Mouse (Mus musculus) midbrain, embryonic 12.5 days (tissue): Measurements from ENCODE around the gene Rrp1b. TPM values are rescaled to one million over a fixed set of nuclear protein-coding genes. Genes with fewer than 3 reads are reported as not detected.

Experiments
- ATAC-seq: fragments of 200-750 bp; cut with Nextera tagmentation; 2 replicates; pipeline ENCODE4 v1.8.0; 2017; ENCODE audit warnings: low read depth, moderate TSS enrichment, moderate library complexity; ENCODE audit not compliant: low FRiP score
- H3K27ac ChIP-seq: fragments of 300-500 bp; sonication (generic); replicated peaks from 2 replicates; pipeline ENCODE4 v1.5.1; 2016; ENCODE audit warnings: mild to moderate bottlenecking
- H3K27me3 ChIP-seq: fragments of 300-500 bp; sonication (generic); 2 replicates; pipeline ENCODE4 v1.6.1; 2016; ENCODE audit warnings: mild to moderate bottlenecking
- H3K36me3 ChIP-seq: fragments of 300-500 bp; sonication (generic); 2 replicates; pipeline ENCODE4 v1.6.1; 2016
- H3K4me1 ChIP-seq: fragments of 300-500 bp; sonication (generic); 2 replicates; pipeline ENCODE4 v1.6.1; 2016
- H3K4me2 ChIP-seq: fragments of 300-500 bp; sonication (generic); replicated peaks from 2 replicates; pipeline ENCODE4 v1.6.1; 2016; ENCODE audit warnings: mild to moderate bottlenecking, moderate library complexity
- H3K4me3 ChIP-seq: fragments of 300-500 bp; sonication (generic); 2 replicates; pipeline ENCODE4 v1.5.1; 2016; ENCODE audit warnings: mild to moderate bottlenecking
- H3K9ac ChIP-seq: fragments of 300-500 bp; sonication (generic); replicated peaks from 2 replicates; pipeline ENCODE4 v1.6.1; 2016; ENCODE audit warnings: mild to moderate bottlenecking, moderate library complexity
- H3K9me3 ChIP-seq: fragments of 300-500 bp; sonication (generic); 2 replicates; pipeline ENCODE4 v1.6.1; 2016; ENCODE audit warnings: mild to moderate bottlenecking
- WGBS: fragments of 180-500 bp; shearing (Covaris S2); methylation state at CpG from one replicate; pipeline ENCODE4 v1.1.7; 2016; 5-methylcytosine and 5-hydroxymethylcytosine counted together
- polyA plus RNA-seq: library from polyadenylated mRNA; unstranded; fragments of >200 nt; fragmentation: Nextera tagmentation; extraction: Ambion mirVana; gene quantifications from 2 replicates; pipeline ENCODE4 v1.2.1, GENCODE M21; 2016

The Rrp1b gene
- 50.6 and 54.5 TPM in 2 replicates for polyA plus RNA-seq

DNA sequence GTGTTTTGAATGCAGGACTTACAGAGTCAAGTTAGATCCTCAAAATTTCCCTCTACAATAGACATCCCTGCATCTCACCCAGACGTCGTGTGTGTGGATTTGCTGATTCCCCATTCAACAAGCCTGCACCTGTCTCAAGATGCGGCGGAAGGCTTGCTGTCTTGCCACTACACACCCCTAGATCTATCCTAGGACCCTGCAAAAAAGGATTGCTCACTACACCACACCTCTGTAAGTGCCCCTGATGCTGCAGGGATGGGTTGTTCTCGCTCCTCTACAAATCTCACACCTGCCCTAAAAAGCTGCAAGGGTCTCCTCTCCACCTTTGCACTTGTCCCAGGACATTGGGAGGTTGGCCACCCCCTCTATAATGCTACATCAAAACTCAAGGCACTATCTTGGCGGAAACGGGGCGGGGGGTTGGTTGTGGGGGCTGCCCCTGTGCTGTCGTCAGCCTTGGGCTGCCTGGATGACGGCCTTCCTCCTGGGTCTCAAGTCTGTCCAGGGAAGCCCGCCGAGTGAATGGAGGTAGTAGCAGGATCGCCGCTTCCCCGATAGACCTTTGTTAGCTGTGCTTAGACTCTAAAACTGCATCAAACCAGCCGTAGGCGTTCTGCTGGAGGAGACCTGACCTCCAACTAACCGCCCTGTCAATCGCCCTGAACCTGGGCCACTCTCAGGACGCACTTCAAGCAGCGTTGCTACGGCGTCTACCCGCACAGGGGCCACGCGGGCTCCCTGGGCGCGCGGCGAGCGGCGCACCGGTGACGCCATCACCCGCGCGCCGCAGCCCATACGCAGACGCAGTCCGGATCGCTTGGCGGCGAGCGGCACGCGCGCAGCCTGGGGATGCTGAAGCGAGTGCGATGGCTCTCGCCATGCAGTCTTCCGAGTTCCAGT lies at the start of gene Rrp1b, which contains the start of gene Hsf2bp:
TSS of gene Rrp1b (plus strand) at position 492 of the 900 bp plus-strand sequence.
TSS of gene Hsf2bp (minus strand) at position 741 of the 900 bp plus-strand sequence.
- Histone ChIP-seq H3K36me3 (peaks cover 10% of the 10 kb centered on the region), H3K9me3 (no peaks in the 10 kb centered on the region), H3K9ac (peak within 1 kb of the TSS; percentile 89), H3K4me2 (peak within 1 kb of the TSS; percentile 72), H3K27ac (peak within 1 kb of the TSS; percentile 73), H3K4me1 (peaks cover 24% of the 10 kb centered on the region), H3K4me3 (peak within 1 kb of the TSS; percentile 91), H3K27me3 (0 out of 2 replicates have a peak, but pooled peaks cover 5% of the 10 kb centered on the region)
- WGBS = 6% methylated on average over 52 of the region's 52 CpGs
- ATAC-seq = peak; percentile 93

DNA sequence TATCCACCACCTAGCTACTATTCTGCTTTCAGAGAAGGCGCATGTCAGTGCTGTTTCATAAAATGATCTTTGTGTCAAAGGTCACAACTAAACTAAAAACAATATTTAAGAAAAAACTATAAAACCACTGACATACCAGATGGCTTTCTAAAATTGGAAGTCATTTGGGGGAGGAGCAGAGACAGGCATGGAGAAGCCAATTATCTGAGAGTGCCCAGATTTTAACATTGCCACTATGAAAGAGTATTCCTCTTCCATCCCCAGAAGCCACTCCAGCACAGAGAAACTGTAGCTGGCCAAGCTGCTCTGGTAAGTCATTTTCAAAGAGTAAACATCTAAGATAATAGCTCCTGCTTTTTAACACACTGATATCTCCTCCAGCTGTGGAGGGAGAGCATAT lies 49.0 kb upstream of the Rrp1b start:
- no peak overlapping the region for H3K4me2 ChIP-seq
- no peak overlapping the region for H3K27ac ChIP-seq
- H3K9ac ChIP-seq = no peak overlapping the region
- 93% methylated on average over 1 of the region's 1 CpGs for WGBS
- no peaks in the 10 kb centered on the region for H3K27me3 ChIP-seq
- H3K4me1 ChIP-seq = no peaks in the 10 kb centered on the region
- H3K9me3 ChIP-seq = no peaks in the 10 kb centered on the region
- H3K4me3 ChIP-seq = no peak overlapping the region
- no peak for ATAC-seq
- H3K36me3 ChIP-seq = no peaks in the 10 kb centered on the region

DNA sequence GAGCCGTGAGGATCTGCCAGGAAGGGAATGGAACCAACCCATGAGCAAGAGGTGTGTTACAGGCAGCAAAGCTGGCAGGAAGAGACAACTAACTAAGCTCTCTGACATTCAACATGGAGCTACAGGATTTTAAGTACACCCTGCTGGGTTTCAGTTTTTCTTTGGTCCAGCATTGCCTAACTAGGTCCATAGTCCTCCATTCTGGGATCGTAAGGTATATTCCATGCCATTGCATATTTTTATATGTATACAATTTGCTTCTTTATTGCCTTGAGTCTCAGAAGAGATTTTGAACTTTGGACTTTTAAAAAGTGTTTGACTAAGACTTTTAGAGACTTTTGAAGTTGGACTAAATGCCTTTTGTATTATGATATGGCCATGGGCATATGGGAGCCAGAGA lies 46.9 kb upstream of the Rrp1b start:
- Histone ChIP-seq H3K9me3 (no peaks in the 10 kb centered on the region), H3K4me1 (no peaks in the 10 kb centered on the region), H3K9ac (no peak overlapping the region), H3K27me3 (no peaks in the 10 kb centered on the region), H3K4me3 (no peak overlapping the region), H3K36me3 (no peaks in the 10 kb centered on the region), H3K4me2 (no peak overlapping the region), H3K27ac (no peak overlapping the region)
- no peak for ATAC-seq
- WGBS = 90% methylated on average over 2 of the region's 2 CpGs

DNA sequence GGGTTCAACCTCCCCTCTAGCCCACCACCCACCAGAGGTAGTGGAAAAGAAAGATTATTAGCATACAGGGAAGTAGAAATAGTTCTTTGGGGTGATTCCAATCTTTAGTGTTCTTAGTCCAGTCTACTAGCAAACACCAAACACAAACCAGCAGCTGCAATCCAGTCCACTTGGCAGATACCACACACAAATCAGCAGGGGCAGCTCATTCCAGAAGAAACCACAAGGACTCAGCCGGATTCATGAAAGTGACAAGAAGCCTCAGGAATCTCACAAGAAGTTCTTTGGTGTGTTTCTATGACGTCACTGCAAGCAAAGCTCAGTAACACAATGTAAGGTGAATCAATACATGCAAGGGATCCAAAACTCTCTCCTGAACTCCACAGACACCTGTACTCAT lies 43.9 kb upstream of the Rrp1b start:
- H3K9me3 ChIP-seq = no peaks in the 10 kb centered on the region
- H3K4me1 ChIP-seq = no peaks in the 10 kb centered on the region
- no peak overlapping the region for H3K9ac ChIP-seq
- no peak overlapping the region for H3K4me2 ChIP-seq
- no peaks in the 10 kb centered on the region for H3K27me3 ChIP-seq
- no peak overlapping the region for H3K4me3 ChIP-seq
- ATAC-seq = no peak
- 60% methylated on average over 2 of the region's 2 CpGs for WGBS
- H3K36me3 ChIP-seq = no peaks in the 10 kb centered on the region
- H3K27ac ChIP-seq = no peak overlapping the region

DNA sequence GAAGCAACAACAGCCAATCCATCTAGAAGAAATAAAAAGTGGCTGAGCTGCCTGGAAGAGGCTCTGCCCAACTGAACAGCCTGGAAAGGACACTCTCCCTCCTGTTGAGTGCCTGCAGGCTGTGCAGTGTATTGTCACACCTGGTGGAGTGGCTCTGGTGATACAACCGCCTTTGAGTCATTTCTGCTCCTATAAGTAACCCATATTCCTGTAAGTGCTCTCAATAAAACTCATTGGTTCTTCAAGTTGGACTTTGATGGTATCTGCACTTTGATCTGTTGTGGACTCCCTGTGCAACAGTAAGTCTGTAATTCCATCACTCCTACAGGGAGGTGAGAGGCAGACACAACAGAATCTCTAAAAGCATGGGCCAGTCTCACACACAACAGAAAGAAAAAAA lies 42.5 kb upstream of the Rrp1b start:
- no peak overlapping the region for H3K9ac ChIP-seq
- no peaks in the 10 kb centered on the region for H3K36me3 ChIP-seq
- no peaks in the 10 kb centered on the region for H3K4me1 ChIP-seq
- no peak overlapping the region for H3K27ac ChIP-seq
- no peak overlapping the region for H3K4me3 ChIP-seq
- H3K9me3 ChIP-seq = no peaks in the 10 kb centered on the region
- no peak overlapping the region for H3K4me2 ChIP-seq
- WGBS = 74% methylated on average over 1 of the region's 1 CpGs
- ATAC-seq = no peak
- no peaks in the 10 kb centered on the region for H3K27me3 ChIP-seq

DNA sequence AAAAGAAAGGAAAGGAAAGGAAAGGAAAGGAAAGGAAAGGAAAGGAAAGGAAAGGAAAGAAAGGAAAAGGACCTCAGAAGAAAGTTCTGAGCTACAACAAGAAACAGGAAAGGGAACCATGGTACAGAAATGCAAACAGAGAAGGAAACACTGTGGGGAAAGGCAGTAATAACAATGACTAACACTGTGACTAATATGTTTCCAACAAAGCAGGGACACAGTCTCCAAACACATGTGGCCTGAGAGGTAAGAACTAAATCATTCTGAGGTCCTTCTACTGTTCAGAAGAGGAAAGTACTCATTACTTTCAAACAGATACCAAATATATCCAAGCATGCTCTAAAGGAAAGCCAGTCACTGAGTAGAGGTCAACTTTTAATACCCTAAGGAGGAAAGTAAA lies 41.8 kb upstream of the Rrp1b start:
- no peak overlapping the region for H3K9ac ChIP-seq
- H3K27me3 ChIP-seq = no peaks in the 10 kb centered on the region
- H3K4me3 ChIP-seq = no peak overlapping the region
- H3K36me3 ChIP-seq = no peaks in the 10 kb centered on the region
- no peak overlapping the region for H3K4me2 ChIP-seq
- no peak overlapping the region for H3K27ac ChIP-seq
- no peak for ATAC-seq
- H3K4me1 ChIP-seq = no peaks in the 10 kb centered on the region
- no peaks in the 10 kb centered on the region for H3K9me3 ChIP-seq

DNA sequence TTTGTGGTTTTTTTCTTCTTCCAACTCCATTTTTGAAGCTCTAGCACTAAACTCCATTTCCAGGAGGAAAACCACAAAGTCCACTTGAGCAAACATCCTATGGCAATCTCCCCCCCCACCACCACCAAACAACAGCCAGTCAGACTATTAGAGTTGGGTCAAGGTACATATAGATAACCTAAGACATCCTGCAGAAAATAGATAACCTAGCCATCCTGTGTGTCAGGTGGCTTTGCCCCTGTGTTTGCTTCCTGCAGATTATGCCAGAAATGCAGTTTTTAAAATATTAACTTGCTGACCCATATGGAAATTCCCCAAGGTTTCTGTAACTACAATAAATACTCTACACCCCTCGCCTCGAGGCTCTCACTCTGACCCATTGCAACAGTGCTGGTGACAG lies 40.1 kb upstream of the Rrp1b start:
- Histone ChIP-seq H3K4me3 (no peak overlapping the region), H3K27ac (no peak overlapping the region), H3K4me1 (no peaks in the 10 kb centered on the region), H3K27me3 (no peaks in the 10 kb centered on the region), H3K36me3 (no peaks in the 10 kb centered on the region), H3K9ac (no peak overlapping the region), H3K9me3 (no peaks in the 10 kb centered on the region), H3K4me2 (no peak overlapping the region)
- 93% methylated on average over 2 of the region's 2 CpGs for WGBS
- no peak for ATAC-seq

DNA sequence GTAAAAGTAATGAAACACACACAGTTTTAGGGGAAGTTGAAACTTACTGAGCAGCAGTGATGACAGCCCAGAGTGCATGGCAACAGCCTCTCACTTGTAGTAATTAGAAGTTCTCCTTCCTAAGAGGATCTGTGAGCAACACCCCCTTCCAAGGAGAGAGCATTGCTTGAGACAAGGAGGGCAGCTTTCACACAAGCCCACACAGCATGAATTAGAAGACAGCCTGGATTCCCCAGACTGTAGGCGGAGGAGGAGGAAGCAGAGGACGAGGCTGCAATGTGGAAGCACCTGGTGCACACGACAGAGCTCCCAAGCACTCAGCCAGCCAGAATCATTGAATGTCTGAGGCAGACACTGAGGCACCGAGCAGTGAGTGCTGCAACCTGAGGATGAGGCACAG lies 39.6 kb upstream of the Rrp1b start:
- no peaks in the 10 kb centered on the region for H3K4me1 ChIP-seq
- H3K4me3 ChIP-seq = no peak overlapping the region
- no peaks in the 10 kb centered on the region for H3K9me3 ChIP-seq
- no peaks in the 10 kb centered on the region for H3K36me3 ChIP-seq
- no peak overlapping the region for H3K27ac ChIP-seq
- H3K9ac ChIP-seq = no peak overlapping the region
- WGBS = 69% methylated on average over 4 of the region's 4 CpGs
- no peak for ATAC-seq
- no peaks in the 10 kb centered on the region for H3K27me3 ChIP-seq
- H3K4me2 ChIP-seq = no peak overlapping the region

DNA sequence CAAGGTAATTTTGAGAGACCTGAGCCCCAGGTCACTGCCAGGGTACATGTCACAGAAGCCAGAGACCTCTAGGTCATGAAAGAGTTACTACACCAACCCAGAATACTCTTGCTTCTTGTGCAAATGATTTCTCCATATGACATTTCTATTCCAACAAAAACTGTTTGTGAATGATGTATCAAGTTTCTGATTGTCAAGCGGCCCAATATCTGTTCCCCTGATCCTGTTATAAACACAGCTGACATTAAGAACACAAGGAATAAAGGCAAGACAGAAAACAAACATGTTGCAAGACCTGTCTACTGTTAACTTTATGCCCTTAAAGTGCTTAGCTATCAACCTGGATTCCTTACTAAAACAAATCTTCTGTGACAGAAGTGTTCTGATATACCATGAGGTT lies 37.5 kb upstream of the Rrp1b start:
- WGBS = 87% methylated on average over 1 of the region's 1 CpGs
- Histone ChIP-seq H3K4me2 (no peak overlapping the region), H3K4me3 (no peak overlapping the region), H3K9me3 (no peaks in the 10 kb centered on the region), H3K27me3 (no peaks in the 10 kb centered on the region), H3K36me3 (no peaks in the 10 kb centered on the region), H3K9ac (no peak overlapping the region), H3K27ac (no peak overlapping the region), H3K4me1 (no peaks in the 10 kb centered on the region)
- no peak for ATAC-seq

DNA sequence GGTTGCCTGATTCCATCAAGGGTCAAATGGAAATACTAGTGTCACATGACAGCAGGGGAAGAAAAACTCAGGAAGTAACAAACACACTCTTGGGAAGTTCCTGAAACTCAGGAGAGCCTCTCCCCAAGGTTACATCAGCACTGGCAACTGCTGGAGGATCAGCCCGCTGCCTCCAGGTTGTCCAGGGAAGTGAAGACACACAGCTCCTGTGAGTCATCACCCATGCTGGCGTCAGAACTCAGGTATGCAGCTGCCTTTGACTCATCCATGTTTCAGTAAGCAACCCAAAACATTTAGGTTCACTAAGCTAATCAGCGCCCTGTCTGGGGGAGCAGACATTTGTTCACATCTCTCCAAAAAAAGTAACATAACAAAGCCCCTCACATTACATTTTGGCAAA lies 32.6 kb upstream of the Rrp1b start:
- no peak overlapping the region for H3K4me2 ChIP-seq
- no peak for ATAC-seq
- H3K27me3 ChIP-seq = no peaks in the 10 kb centered on the region
- H3K4me1 ChIP-seq = no peaks in the 10 kb centered on the region
- H3K27ac ChIP-seq = no peak overlapping the region
- no peak overlapping the region for H3K4me3 ChIP-seq
- no peaks in the 10 kb centered on the region for H3K9me3 ChIP-seq
- WGBS = 85% methylated on average over 3 of the region's 3 CpGs
- no peak overlapping the region for H3K9ac ChIP-seq
- no peaks in the 10 kb centered on the region for H3K36me3 ChIP-seq

DNA sequence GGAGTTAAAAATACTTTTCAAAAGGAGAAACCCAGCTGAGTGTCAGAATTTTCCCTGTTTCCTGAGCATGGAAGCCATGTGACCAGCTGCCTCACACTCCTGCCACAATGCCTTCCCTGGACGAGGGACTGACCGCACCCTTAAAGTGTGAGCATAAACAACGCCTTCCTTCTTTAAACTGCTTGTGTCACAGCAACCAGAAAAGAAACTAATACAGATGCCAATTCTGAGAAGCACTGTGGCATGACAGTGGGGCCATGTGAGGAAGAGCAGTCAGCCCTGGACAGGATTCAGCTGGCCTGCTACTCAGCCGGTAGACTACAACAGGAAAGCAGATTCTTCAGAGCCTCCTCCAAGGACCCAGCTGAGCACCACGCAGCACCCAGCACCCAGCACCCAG lies 29.1 kb upstream of the Rrp1b start:
- H3K36me3 ChIP-seq = no peaks in the 10 kb centered on the region
- H3K9me3 ChIP-seq = no peaks in the 10 kb centered on the region
- H3K4me2 ChIP-seq = no peak overlapping the region
- H3K9ac ChIP-seq = no peak overlapping the region
- H3K4me1 ChIP-seq = no peaks in the 10 kb centered on the region
- no peak overlapping the region for H3K4me3 ChIP-seq
- no peaks in the 10 kb centered on the region for H3K27me3 ChIP-seq
- WGBS = 85% methylated on average over 5 of the region's 5 CpGs
- H3K27ac ChIP-seq = no peak overlapping the region
- no peak for ATAC-seq

DNA sequence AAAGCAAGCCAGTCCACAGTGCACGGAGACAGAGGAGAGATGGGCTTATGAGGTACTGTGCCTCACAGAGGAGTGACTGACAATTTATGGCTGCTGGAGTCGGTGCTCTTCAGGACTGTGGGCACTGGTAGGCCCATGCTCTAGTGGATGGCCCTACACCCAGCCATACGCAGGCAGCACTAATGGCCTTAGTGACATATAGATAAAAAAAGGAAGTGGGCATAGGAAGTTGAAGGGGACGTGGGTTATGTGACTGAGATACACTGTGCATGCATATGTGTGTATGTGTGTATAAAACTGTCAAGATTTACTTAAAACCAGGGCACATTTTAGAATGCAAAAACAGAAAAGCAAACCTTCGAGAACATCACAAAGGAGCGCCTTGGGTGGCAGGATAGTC lies 24.2 kb upstream of the Rrp1b start:
- 87% methylated on average over 6 of the region's 6 CpGs for WGBS

DNA sequence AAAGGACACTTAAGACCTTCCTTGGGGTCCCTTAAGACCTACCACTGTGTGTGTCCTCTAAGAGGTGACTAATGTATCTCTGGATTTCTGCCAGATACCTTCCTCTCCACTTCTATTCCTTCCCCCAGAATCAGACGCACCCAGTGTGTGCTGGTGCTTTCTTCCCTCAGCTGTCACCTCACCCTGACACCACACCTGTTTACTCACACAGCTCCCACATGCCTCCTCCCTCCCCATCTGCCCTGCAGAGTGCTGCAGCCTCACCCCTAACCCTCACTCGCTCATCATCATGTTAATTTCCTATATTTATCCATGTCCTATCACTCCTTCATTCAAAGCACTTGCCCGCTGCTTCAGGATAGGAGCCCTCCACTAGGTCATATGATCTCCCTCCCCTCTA lies 23.6 kb upstream of the Rrp1b start:
- no peak overlapping the region for H3K9ac ChIP-seq
- 59% methylated on average over 3 of the region's 3 CpGs for WGBS
- no peaks in the 10 kb centered on the region for H3K4me1 ChIP-seq
- no peak overlapping the region for H3K4me2 ChIP-seq
- H3K27me3 ChIP-seq = no peaks in the 10 kb centered on the region
- no peak for ATAC-seq
- H3K27ac ChIP-seq = no peak overlapping the region
- no peaks in the 10 kb centered on the region for H3K36me3 ChIP-seq
- no peaks in the 10 kb centered on the region for H3K9me3 ChIP-seq
- no peak overlapping the region for H3K4me3 ChIP-seq

More for the DNA sequence above, 24.2 kb upstream of the Rrp1b start:
- Histone ChIP-seq H3K4me3 (no peak overlapping the region), H3K4me2 (no peak overlapping the region), H3K36me3 (no peaks in the 10 kb centered on the region), H3K9ac (no peak overlapping the region), H3K27ac (no peak overlapping the region), H3K4me1 (no peaks in the 10 kb centered on the region), H3K9me3 (no peaks in the 10 kb centered on the region), H3K27me3 (no peaks in the 10 kb centered on the region)
- no peak for ATAC-seq
